ENCODE assay signal across 8 mouse cellular contexts in genomic region chr11:58008437-58009050, GRCm38 (mm10). TPM values are rescaled to one million over a fixed set of nuclear protein-coding genes. Genes with fewer than 3 reads are reported as not detected.
DNase-seq lines count a peak whose midpoint lies in the region; ATAC-seq lines count a peak whose summit lies in the region.

No protein-coding gene starts in this region.

- ATAC-seq in intestine, embryonic 14.5 days (replicated peaks; ENCODE audit: low FRiP score, low TSS enrichment, low read depth): peak; percentile 95
- ATAC-seq in megakaryocyte-erythroid progenitor cell, adult 5-6 weeks (replicated peaks; ENCODE audit: low FRiP score, low TSS enrichment, poor library complexity, severe bottlenecking): peak; percentile 89

- peak overlapping the region; percentile 95 for H3K9ac ChIP-seq in intestine, embryonic 14.5 days (ENCODE audit: low read length)

- H3K4me3 ChIP-seq in intestine, embryonic 14.5 days (ENCODE audit: low read depth, low read length): peak overlapping the region; percentile 97

- H3K27me3 ChIP-seq in intestine, embryonic 14.5 days (replicated peaks; ENCODE audit: control insufficient read depth, insufficient read depth, low read length): no peaks in the 10 kb centered on the region

- no peaks in the 10 kb centered on the region for H3K9me3 ChIP-seq in intestine, embryonic 14.5 days (ENCODE audit: control insufficient read depth, low read length)

- intact Hi-C loops in left cerebral cortex, postnatal 14 days (cut with DNase I): loop anchor here (5.0 kb wide), 3 partner anchors 39 to 94 kb away; partner anchors contain the start of gene Cnot8

- WGBS in intestine, embryonic 14.5 days: under 1% methylated on average over 44 of the region's 74 CpGs

- H3K27ac ChIP-seq in intestine, embryonic 14.5 days (ENCODE audit: low read depth): peak overlapping the region; percentile 84

- peaks cover 15% of the 10 kb centered on the region; the same call in 1 of the 2 replicates for H3K4me1 ChIP-seq in intestine, embryonic 14.5 days (replicated peaks; ENCODE audit: control insufficient read depth, insufficient read depth, low read length)

- peak overlapping the region; percentile 89 for H3K4me2 ChIP-seq in intestine, embryonic 14.5 days (ENCODE audit: low read length)

- peak; percentile 74 to 75 for DNase-seq in adrenal gland, adult 18-20 months (ENCODE audit: low spot score in 2 of 2)
- peak; percentile 95 for DNase-seq in embryo, embryonic 10.5 days (ENCODE audit: low spot score)
- peak; percentile 89 for DNase-seq in gastrocnemius, postnatal 25 days
- peak; percentile 86 for DNase-seq in intestine, embryonic 14.5 days (ENCODE audit: low spot score)
- peak; percentile 75 to 83 for DNase-seq in left cerebral cortex, postnatal 14 days (ENCODE audit: low spot score in 2 of 2)
- peak; percentile 85 for DNase-seq in right cerebral cortex, postnatal 14 days
- DNase-seq in urinary bladder, postnatal 25 days (ENCODE audit: low spot score): peak; percentile 67

- H3K36me3 ChIP-seq in intestine, embryonic 14.5 days (ENCODE audit: control insufficient read depth, insufficient read depth, low read length): no peaks in the 10 kb centered on the region

RNA-seq across cellular contexts. Expression of gene Larp1, which starts 0.3 kb away (rescaled TPM):
- 100 to 1,000 TPM in 1 of 2 experiments, 10 to 100 TPM in 1; 85.2 to 122 TPM for total RNA-seq in adrenal gland, adult 18-20 months (2021)
- total RNA-seq in gastrocnemius, postnatal 25 days (2021): 10 to 100 TPM; 69.1 to 85.8 TPM
- 25.2 and 25.5 TPM in 2 replicates for polyA plus RNA-seq in intestine, embryonic 14.5 days (2014; fragmentation: Nextera tagmentation; extraction: Ambion mirVana)
- 10 to 100 TPM; 86.2 to 86.3 TPM for total RNA-seq in left cerebral cortex, postnatal 14 days (2021)
- total RNA-seq in megakaryocyte-erythroid progenitor cell, adult 5-6 weeks (2014; fragmentation: Nextera tagmentation): 138 and 152 TPM in 2 replicates
- total RNA-seq in megakaryocyte-erythroid progenitor cell, adult 5-6 weeks (2017): 50.4 and 67.2 TPM in 2 replicates

Comparison
In these comparisons a context has a peak if more than half of its experiments do, and no peak if none do; other contexts are left out.
1. Peak in every context shown above with its lines: DNase-seq, ATAC-seq, H3K4me3 ChIP-seq and H3K27ac ChIP-seq.